In the genomic region with DNA sequence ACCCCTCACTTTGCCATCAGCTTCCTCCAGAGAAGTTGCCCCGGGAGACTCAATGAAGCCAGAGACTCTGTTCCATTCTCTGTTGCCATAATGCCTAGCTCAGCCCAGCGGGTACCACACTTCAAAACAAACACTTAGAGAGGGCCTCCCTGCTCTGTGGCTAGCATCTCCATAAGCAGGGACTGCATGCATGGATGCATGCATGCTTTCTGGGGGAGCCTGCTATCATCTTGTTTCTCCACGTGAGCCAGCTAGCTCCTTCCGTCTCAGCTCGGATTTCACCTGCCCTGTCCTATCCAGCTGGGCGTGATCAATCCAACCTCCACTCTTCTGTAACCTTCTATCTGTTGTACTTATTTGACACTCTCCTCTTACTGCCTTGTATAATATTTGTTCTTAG, we compare ENCODE assay signal across 19 mouse cellular contexts.
"Had no signal": no experiment of that assay in that cellular context is flagged by ENCODE, and none has a peak within 500 bp of the region (broad histone marks: within the 10 kb centered on the region; RNA-seq: fewer than 3 reads in every experiment).

No protein-coding gene starts in this region.

- ATAC-seq: intestine, embryonic 16.5 days had no signal

- H3K9ac ChIP-seq: liver, embryonic 13.5 days; neural tube, embryonic 12.5 days had no signal

- H3K27ac ChIP-seq: left cerebral cortex, adult 2 months; liver, embryonic 13.5 days; neural tube, embryonic 12.5 days; stomach, postnatal 0 days had no signal

- H3K36me3 ChIP-seq: liver, embryonic 13.5 days; neural tube, embryonic 12.5 days had no signal

- H3K9me3 ChIP-seq: liver, embryonic 13.5 days; neural tube, embryonic 12.5 days had no signal

- H3K4me3 ChIP-seq: left cerebral cortex, adult 2 months; liver, embryonic 13.5 days; neural tube, embryonic 12.5 days had no signal

- H3K4me1 ChIP-seq: liver, embryonic 13.5 days had no signal

- DNase-seq: kidney, adult 2 months; kidney, postnatal 36 days; layer of hippocampus, postnatal 36 days; liver, embryonic 13.5 days; lung, adult 2 months; lung, postnatal 14 days; lung, postnatal 4 days; midbrain, embryonic 14.5 days; right cerebral cortex, adult 18-20 months; right cerebral cortex, postnatal 14 days; right cerebral cortex, postnatal 4 days; thymus, adult 2 months; thymus, postnatal 14 days; thymus, postnatal 4 days had no signal

- H3K4me2 ChIP-seq: liver, embryonic 13.5 days; midbrain, embryonic 11.5 days; neural tube, embryonic 12.5 days had no signal

- H3K27me3 ChIP-seq: liver, embryonic 13.5 days; neural tube, embryonic 12.5 days had no signal
